Mouse (Mus musculus): ENCODE measurements at regions not wholly inside any gene's neighbourhood (a gene's known extent, or its start where the extent isn't known, plus 50 kb on each side); places are given as distances from the start of the nearest gene placed in this dataset.

DNA sequence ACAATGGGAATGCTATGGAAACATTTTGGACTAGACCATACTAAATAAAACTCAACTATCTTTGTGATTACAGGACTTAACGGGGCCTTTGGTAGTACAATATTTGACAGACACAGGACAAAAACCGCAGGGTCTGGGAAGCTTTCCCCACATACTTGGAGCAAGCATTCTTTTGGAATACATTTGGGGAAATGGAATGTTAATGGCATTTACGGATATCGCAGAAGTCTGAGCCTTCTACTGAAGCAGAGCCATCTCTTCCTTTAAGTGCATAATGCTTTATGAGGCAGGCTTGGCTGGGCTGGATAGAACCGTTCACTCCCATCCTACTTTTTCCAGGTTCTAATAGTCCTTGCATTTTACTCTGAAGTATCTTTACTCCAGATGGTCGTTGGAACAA, 262.7 kb upstream of the Adgrl2 start:
- Histone ChIP-seq H3K27ac (no peak overlapping the region), H3K9ac (no peak overlapping the region), H3K4me2 (replicated peaks) (no peak overlapping the region), H3K27me3 (no peaks in the 10 kb centered on the region), H3K9me3 (no peaks in the 10 kb centered on the region), H3K36me3 (no peaks in the 10 kb centered on the region), H3K4me3 (no peak overlapping the region), H3K4me1 (0 out of 2 replicates have a peak, but pooled peaks cover 9% of the 10 kb centered on the region)
- 79% methylated on average over 6 of the region's 6 CpGs for WGBS
- ATAC-seq (ENCODE audit: insufficient number of reproducible peaks, insufficient read depth, low FRiP score, low TSS enrichment), result no peak

- no peak overlapping the region for H3K27ac ChIP-seq
- H3K27me3 ChIP-seq, result no peaks in the 10 kb centered on the region
- no peak overlapping the region for H3K4me3 ChIP-seq
- no peaks in the 10 kb centered on the region for H3K36me3 ChIP-seq
- no peak overlapping the region for H3K4me2 ChIP-seq (replicated peaks)
- H3K9ac ChIP-seq, result no peak overlapping the region
- H3K9me3 ChIP-seq, result no peaks in the 10 kb centered on the region
- 0 out of 2 replicates have a peak, but pooled peaks cover 9% of the 10 kb centered on the region for H3K4me1 ChIP-seq
- WGBS, result 75% methylated on average over 6 of the region's 6 CpGs
- ATAC-seq (ENCODE audit: insufficient number of reproducible peaks, insufficient read depth, low FRiP score, low TSS enrichment), result no peak
These were observed 261.8 kb upstream of the Adgrl2 start for GRCm38 (mm10) chr3:149252144-149252543.

GRCm38 (mm10) chr3:149247626-149247987, 257.3 kb upstream of the Adgrl2 start:
- no peak for ATAC-seq (ENCODE audit: insufficient number of reproducible peaks, insufficient read depth, low FRiP score, low TSS enrichment)
- no peaks in the 10 kb centered on the region for H3K4me1 ChIP-seq
- no peak overlapping the region for H3K4me2 ChIP-seq (replicated peaks)
- no peak overlapping the region for H3K4me3 ChIP-seq
- 75% methylated on average over 6 of the region's 6 CpGs for WGBS
- no peak overlapping the region for H3K9ac ChIP-seq
- no peaks in the 10 kb centered on the region for H3K27me3 ChIP-seq
- no peaks in the 10 kb centered on the region for H3K9me3 ChIP-seq
- H3K27ac ChIP-seq, result no peak overlapping the region
- H3K36me3 ChIP-seq, result no peaks in the 10 kb centered on the region

- no peak for ATAC-seq (ENCODE audit: insufficient number of reproducible peaks, insufficient read depth, low FRiP score, low TSS enrichment)
- Histone ChIP-seq H3K4me2 (replicated peaks) (no peak overlapping the region), H3K9me3 (no peaks in the 10 kb centered on the region), H3K36me3 (no peaks in the 10 kb centered on the region), H3K4me1 (no peaks in the 10 kb centered on the region), H3K27me3 (no peaks in the 10 kb centered on the region), H3K4me3 (no peak overlapping the region), H3K27ac (no peak overlapping the region), H3K9ac (no peak overlapping the region)
- 47% methylated on average over 10 of the region's 10 CpGs for WGBS
These were observed 256.7 kb upstream of the Adgrl2 start for GRCm38 (mm10) chr3:149246935-149247625.

- ATAC-seq (ENCODE audit: insufficient number of reproducible peaks, insufficient read depth, low FRiP score, low TSS enrichment), result no peak
- Histone ChIP-seq H3K27me3 (0 out of 2 replicates have a peak, but pooled peaks cover 5% of the 10 kb centered on the region), H3K4me3 (no peak overlapping the region), H3K9ac (no peak overlapping the region), H3K4me2 (replicated peaks) (no peak overlapping the region), H3K9me3 (no peaks in the 10 kb centered on the region), H3K27ac (no peak overlapping the region), H3K36me3 (no peaks in the 10 kb centered on the region), H3K4me1 (no peaks in the 10 kb centered on the region)
- 92% methylated on average over 3 of the region's 3 CpGs for WGBS
These were observed 249.3 kb upstream of the Adgrl2 start for GRCm38 (mm10) chr3:149239664-149240063.

DNA sequence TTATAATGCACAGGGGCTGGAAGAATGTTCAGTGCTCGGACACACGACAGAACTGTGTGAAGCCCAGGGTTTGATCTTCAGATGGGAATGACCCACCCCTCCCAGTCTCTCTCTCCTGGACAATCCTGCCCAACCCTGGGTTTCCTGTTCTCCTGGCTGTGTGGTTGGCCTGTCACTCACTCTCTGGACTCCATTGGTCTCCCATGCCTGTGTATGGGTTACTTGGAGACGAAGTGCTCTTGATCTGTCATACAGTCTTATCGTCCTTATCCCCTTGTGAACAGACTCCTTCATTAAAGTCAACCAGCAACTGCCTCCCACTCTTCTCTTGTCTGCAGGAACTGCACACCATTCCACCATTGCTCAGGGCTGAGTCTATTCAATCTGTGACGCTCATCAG, 247.7 kb upstream of the Adgrl2 start:
- no peak for ATAC-seq (ENCODE audit: insufficient number of reproducible peaks, insufficient read depth, low FRiP score, low TSS enrichment)
- no peaks in the 10 kb centered on the region for H3K9me3 ChIP-seq
- 85% methylated on average over 5 of the region's 5 CpGs for WGBS
- H3K27me3 ChIP-seq, result 0 out of 2 replicates have a peak, but pooled peaks cover 5% of the 10 kb centered on the region
- no peak overlapping the region for H3K4me2 ChIP-seq (replicated peaks)
- H3K9ac ChIP-seq, result no peak overlapping the region
- H3K36me3 ChIP-seq, result no peaks in the 10 kb centered on the region
- no peaks in the 10 kb centered on the region for H3K4me1 ChIP-seq
- H3K27ac ChIP-seq, result no peak overlapping the region
- H3K4me3 ChIP-seq, result no peak overlapping the region

DNA sequence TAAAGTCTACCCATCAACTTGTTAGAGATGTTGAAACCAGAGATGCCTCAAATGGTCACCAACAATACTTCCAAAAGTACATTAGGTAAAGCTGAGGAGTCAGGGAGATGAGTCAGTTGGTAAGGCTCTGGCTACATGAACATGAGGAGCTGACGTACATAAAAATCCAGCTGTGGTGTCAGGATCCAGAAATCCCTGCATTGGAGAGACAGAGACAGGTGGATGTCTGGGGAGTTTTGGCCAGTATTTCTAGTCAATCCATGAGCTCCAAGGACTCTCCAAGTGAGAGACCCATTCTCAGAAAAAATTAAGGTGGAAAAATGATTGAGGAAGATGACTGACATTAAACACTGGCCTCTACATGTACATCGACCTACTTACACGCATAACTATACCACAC, 244.8 kb upstream of the Adgrl2 start:
- no peak for ATAC-seq (ENCODE audit: insufficient number of reproducible peaks, insufficient read depth, low FRiP score, low TSS enrichment)
- Histone ChIP-seq H3K27ac (no peak overlapping the region), H3K9me3 (no peaks in the 10 kb centered on the region), H3K36me3 (no peaks in the 10 kb centered on the region), H3K4me1 (no peaks in the 10 kb centered on the region), H3K4me2 (replicated peaks) (no peak overlapping the region), H3K9ac (no peak overlapping the region), H3K27me3 (0 out of 2 replicates have a peak, but pooled peaks cover 5% of the 10 kb centered on the region), H3K4me3 (no peak overlapping the region)
- 93% methylated on average over 3 of the region's 3 CpGs for WGBS

DNA sequence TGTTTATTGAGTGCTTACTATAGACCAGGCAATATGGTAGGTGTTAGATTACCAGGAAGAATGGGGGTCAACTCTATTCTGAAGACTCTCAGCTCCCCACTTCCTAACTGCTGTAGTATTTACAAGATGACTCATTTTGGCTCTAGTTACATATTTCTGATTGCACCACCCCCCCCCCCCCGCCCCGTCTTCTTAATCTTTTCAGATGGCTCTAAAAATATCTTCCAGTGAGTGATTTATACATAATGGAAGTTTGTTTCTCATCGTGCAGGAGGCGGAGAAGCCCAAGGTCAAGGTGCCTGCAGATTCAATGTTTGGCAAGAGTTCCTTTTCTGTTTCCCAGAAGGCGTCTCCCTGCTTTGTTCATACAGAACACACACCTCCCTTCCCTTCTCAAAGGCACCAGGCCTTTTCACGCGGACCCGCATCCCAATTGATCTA, 243.4 kb upstream of the Adgrl2 start:
- ATAC-seq (ENCODE audit: insufficient number of reproducible peaks, insufficient read depth, low FRiP score, low TSS enrichment), result no peak
- no peak overlapping the region for H3K27ac ChIP-seq
- no peaks in the 10 kb centered on the region for H3K9me3 ChIP-seq
- H3K36me3 ChIP-seq, result no peaks in the 10 kb centered on the region
- H3K27me3 ChIP-seq, result no peaks in the 10 kb centered on the region
- no peak overlapping the region for H3K4me3 ChIP-seq
- no peak overlapping the region for H3K4me2 ChIP-seq (replicated peaks)
- 79% methylated on average over 8 of the region's 8 CpGs for WGBS
- no peaks in the 10 kb centered on the region for H3K4me1 ChIP-seq
- no peak overlapping the region for H3K9ac ChIP-seq

DNA sequence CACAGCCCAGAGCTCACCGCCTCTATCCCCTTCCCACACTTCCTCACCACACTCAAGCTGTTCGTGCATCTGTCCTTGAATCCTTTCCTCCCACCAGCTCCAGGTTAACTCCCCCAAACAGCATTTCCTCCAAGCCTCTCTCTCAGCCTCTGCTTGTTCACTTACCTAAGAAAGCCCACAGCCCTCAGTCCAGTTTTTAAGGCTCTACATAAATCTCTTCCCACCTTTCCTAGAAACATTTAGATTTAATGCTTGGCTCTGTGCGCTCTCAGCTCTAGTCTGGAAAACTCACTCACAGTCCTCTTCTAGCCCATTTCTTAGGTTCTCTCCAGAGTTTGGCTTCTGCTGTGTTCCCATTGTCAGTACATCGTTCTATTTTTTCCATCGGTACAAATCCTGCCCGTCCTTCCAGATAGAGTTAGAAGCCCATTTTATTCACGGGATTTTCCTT, 242.9 kb upstream of the Adgrl2 start:
- no peaks in the 10 kb centered on the region for H3K27me3 ChIP-seq
- H3K4me2 ChIP-seq (replicated peaks), result no peak overlapping the region
- 84% methylated on average over 7 of the region's 7 CpGs for WGBS
- ATAC-seq (ENCODE audit: insufficient number of reproducible peaks, insufficient read depth, low FRiP score, low TSS enrichment), result no peak
- no peak overlapping the region for H3K9ac ChIP-seq
- H3K4me1 ChIP-seq, result no peaks in the 10 kb centered on the region
- H3K36me3 ChIP-seq, result no peaks in the 10 kb centered on the region
- H3K9me3 ChIP-seq, result no peaks in the 10 kb centered on the region
- H3K4me3 ChIP-seq, result no peak overlapping the region
- no peak overlapping the region for H3K27ac ChIP-seq

- no peak overlapping the region for H3K9ac ChIP-seq
- no peaks in the 10 kb centered on the region for H3K4me1 ChIP-seq
- no peaks in the 10 kb centered on the region for H3K36me3 ChIP-seq
- no peaks in the 10 kb centered on the region for H3K9me3 ChIP-seq
- no peak overlapping the region for H3K4me3 ChIP-seq
- no peak overlapping the region for H3K27ac ChIP-seq
- H3K27me3 ChIP-seq, result no peaks in the 10 kb centered on the region
- WGBS, result 91% methylated on average over 3 of the region's 3 CpGs
- no peak for ATAC-seq (ENCODE audit: insufficient number of reproducible peaks, insufficient read depth, low FRiP score, low TSS enrichment)
- H3K4me2 ChIP-seq (replicated peaks), result no peak overlapping the region
These were observed 241.0 kb upstream of the Adgrl2 start for GRCm38 (mm10) chr3:149231346-149231745.

DNA sequence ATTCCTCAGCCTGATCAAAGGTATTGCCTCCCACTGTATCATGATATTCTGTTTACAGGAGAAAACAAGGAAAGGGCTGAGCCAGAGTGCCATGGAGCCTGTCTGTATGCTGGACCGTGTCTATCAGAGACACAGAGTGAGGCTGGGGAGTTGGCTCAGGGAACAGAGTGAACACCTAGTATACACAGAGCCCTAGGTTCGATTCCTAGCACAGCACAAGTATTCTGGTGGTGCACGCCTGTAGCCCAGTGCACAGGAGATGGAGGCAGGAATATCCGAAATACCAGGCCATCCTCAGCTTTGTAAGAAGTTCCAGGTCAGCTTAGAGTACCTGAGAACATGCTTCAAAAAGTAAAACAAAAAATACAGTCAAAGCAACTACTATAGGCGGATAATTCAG, 237.2 kb upstream of the Adgrl2 start:
- ATAC-seq (ENCODE audit: insufficient number of reproducible peaks, insufficient read depth, low FRiP score, low TSS enrichment), result no peak
- 82% methylated on average over 5 of the region's 5 CpGs for WGBS
- Histone ChIP-seq H3K4me1 (no peaks in the 10 kb centered on the region), H3K9ac (no peak overlapping the region), H3K4me2 (replicated peaks) (no peak overlapping the region), H3K27me3 (no peaks in the 10 kb centered on the region), H3K27ac (no peak overlapping the region), H3K36me3 (no peaks in the 10 kb centered on the region), H3K9me3 (no peaks in the 10 kb centered on the region), H3K4me3 (no peak overlapping the region)

DNA sequence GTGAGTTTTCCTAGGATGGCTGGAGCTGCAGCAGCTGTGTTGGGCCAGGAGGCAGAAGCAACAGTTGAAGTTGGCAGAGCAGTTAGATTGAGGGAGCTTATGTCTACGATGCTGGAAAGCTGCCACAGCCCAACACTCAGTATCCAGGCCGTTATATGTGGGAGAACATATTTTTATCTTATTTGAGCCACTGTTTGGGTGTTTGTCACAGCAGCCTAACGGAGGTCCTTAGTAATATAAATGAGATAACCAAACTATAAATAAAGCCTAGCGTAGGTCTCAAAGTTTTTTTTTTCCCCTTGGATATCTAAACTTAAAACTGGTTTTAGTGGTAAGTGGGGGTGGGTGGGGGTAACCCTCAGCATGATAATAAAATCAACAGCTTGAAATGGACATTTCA, 236.4 kb upstream of the Adgrl2 start:
- Histone ChIP-seq H3K9me3 (no peaks in the 10 kb centered on the region), H3K4me2 (replicated peaks) (no peak overlapping the region), H3K4me1 (no peaks in the 10 kb centered on the region), H3K27ac (no peak overlapping the region), H3K4me3 (no peak overlapping the region), H3K36me3 (no peaks in the 10 kb centered on the region), H3K9ac (no peak overlapping the region), H3K27me3 (no peaks in the 10 kb centered on the region)
- 81% methylated on average over 4 of the region's 4 CpGs for WGBS
- ATAC-seq (ENCODE audit: insufficient number of reproducible peaks, insufficient read depth, low FRiP score, low TSS enrichment), result no peak
